ENCODE assay signal across 20 mouse cellular contexts in genomic region chr17:91517256-91517655, GRCm38 (mm10).
"Had no signal": no experiment of that assay in that cellular context is flagged by ENCODE, and none has a peak within 500 bp of the region (broad histone marks: within the 10 kb centered on the region; RNA-seq: fewer than 3 reads in every experiment).

No protein-coding gene starts in this region.

- H3K9ac ChIP-seq: limb, embryonic 13.5 days; liver, embryonic 12.5 days; liver, embryonic 15.5 days; lung, embryonic 15.5 days; neural tube, embryonic 13.5 days had no signal

- H3K4me2 ChIP-seq: limb, embryonic 13.5 days; liver, embryonic 12.5 days; liver, embryonic 15.5 days; lung, embryonic 15.5 days; midbrain, embryonic 11.5 days; neural tube, embryonic 13.5 days had no signal

- ATAC-seq: liver, embryonic 12.5 days had no signal

- H3K4me1 ChIP-seq: limb, embryonic 10.5 days; limb, embryonic 13.5 days; liver, embryonic 12.5 days; liver, embryonic 15.5 days; lung, embryonic 15.5 days; neural tube, embryonic 13.5 days had no signal

- H3K27ac ChIP-seq: layer of hippocampus, adult 2 months; limb, embryonic 10.5 days; limb, embryonic 13.5 days; liver, embryonic 12.5 days; liver, embryonic 15.5 days; lung, embryonic 15.5 days; neural tube, embryonic 13.5 days had no signal

- H3K4me3 ChIP-seq: layer of hippocampus, adult 2 months; limb, embryonic 10.5 days; limb, embryonic 13.5 days; liver, embryonic 12.5 days; liver, embryonic 15.5 days; lung, embryonic 15.5 days; myocyte; neural tube, embryonic 13.5 days had no signal

- H3K9me3 ChIP-seq: limb, embryonic 10.5 days; limb, embryonic 13.5 days; liver, embryonic 12.5 days; liver, embryonic 15.5 days; lung, embryonic 15.5 days; neural tube, embryonic 13.5 days had no signal

- H3K36me3 ChIP-seq: limb, embryonic 10.5 days; limb, embryonic 13.5 days; liver, embryonic 12.5 days; liver, embryonic 15.5 days; lung, embryonic 15.5 days; neural tube, embryonic 13.5 days had no signal

- H3K27me3 ChIP-seq: limb, embryonic 13.5 days; liver, embryonic 12.5 days; liver, embryonic 15.5 days; lung, embryonic 15.5 days; neural tube, embryonic 13.5 days had no signal

- DNase-seq: kidney, adult 11 months; kidney, adult 8-10 months; kidney, postnatal 25 days; layer of hippocampus, adult 9-11 months; liver; lung, adult 18-20 months; lung, postnatal 10 days; lung, postnatal 36 days; midbrain, embryonic 14.5 days; retina, postnatal 1 day; thymus, postnatal 25 days had no signal
